Mouse (Mus musculus): ENCODE data around the gene Map3k20. TPM values are rescaled to one million over a fixed set of nuclear protein-coding genes. Genes with fewer than 3 reads are reported as not detected.
A peak's percentile ranks its signal among the peaks of the same experiment; 100 is the strongest.

Gene Map3k20
- polyA plus RNA-seq, 2 experiments, result 5.6 to 7.5 TPM

- no peaks in the 10 kb centered on the region for H3K27me3 ChIP-seq (ENCODE audit: control insufficient read depth, insufficient read depth, low read length)
- H3K27ac ChIP-seq, result peak overlapping the region; percentile 88
- H3K4me3 ChIP-seq (ENCODE audit: insufficient read depth in 1 of 2, low read depth in 2 of 2, low read length in 2 of 2), result peak overlapping the region in 1 of 2 experiments; percentile 78; a peak in 2 of 4 replicates
- H3K36me3 ChIP-seq (replicated peaks; ENCODE audit: control insufficient read depth, insufficient read depth, low read depth), result peaks cover 9% of the 10 kb centered on the region
- TF ChIP-seq CTCF (IDR thresholded peaks at IDR 0.05; ENCODE audit: low read depth), result no peak
- WGBS (ENCODE audit: insufficient replicate concordance), result 30% methylated on average over 7 of the region's 7 CpGs
- H3K9me3 ChIP-seq (ENCODE audit: control insufficient read depth, low read length), result no peaks in the 10 kb centered on the region
- peak overlapping the region; percentile 95 for H3K4me2 ChIP-seq (ENCODE audit: low read depth)
- peaks cover 18 to 40% of the 10 kb centered on the region in 2 experiments for H3K4me1 ChIP-seq (replicated peaks; ENCODE audit: control insufficient read depth in 2 of 2, insufficient read depth in 2 of 2, low read length in 1 of 2)
- ATAC-seq (ENCODE audit: insufficient read depth), result no peak
- H3K9ac ChIP-seq (replicated peaks), result peak overlapping the region; percentile 91
- DNase-seq (ENCODE audit: low read depth in 3 of 3, low spot score in 3 of 3), result no peak
Observed at GRCm38 (mm10) chr2:72474531-72475287, 189.3 kb downstream of the Map3k20 start.

- no peak for TF ChIP-seq EP300 (IDR thresholded peaks at IDR 0.05; ENCODE audit: low read depth)
- TF ChIP-seq CTCF (IDR thresholded peaks at IDR 0.05; ENCODE audit: low read depth), result no peak
- Histone ChIP-seq H3K4me2 (ENCODE audit: low read depth) (peak overlapping the region; percentile 95), H3K27ac (peak overlapping the region; percentile 88), H3K9me3 (ENCODE audit: control insufficient read depth, low read length) (no peaks in the 10 kb centered on the region), H3K36me3 (replicated peaks; ENCODE audit: control insufficient read depth, insufficient read depth, low read depth) (peaks cover 16% of the 10 kb centered on the region), H3K4me1 (replicated peaks; ENCODE audit: control insufficient read depth in 2 of 2, insufficient read depth in 2 of 2, low read length in 1 of 2) (peaks cover 18 to 42% of the 10 kb centered on the region in 2 experiments), H3K9ac (replicated peaks) (peak overlapping the region; percentile 91), H3K27me3 (ENCODE audit: control insufficient read depth, insufficient read depth, low read length) (no peaks in the 10 kb centered on the region), H3K4me3 (ENCODE audit: insufficient read depth in 1 of 2, low read depth in 2 of 2, low read length in 2 of 2) (peak overlapping the region; percentile 78 to 89)
- ATAC-seq (ENCODE audit: insufficient read depth) (no peak; the same call in 1 of the 2 replicates), DNase-seq (ENCODE audit: low read depth in 3 of 3, low spot score in 3 of 3) (no peak)
- WGBS (ENCODE audit: insufficient replicate concordance), result 0% methylated on average over 7 of the region's 7 CpGs
Observed at GRCm38 (mm10) chr2:72475423-72475796, 190.0 kb downstream of the Map3k20 start.

GRCm38 (mm10) chr2:72475797-72476485 lies 190.5 kb downstream of the Map3k20 start, which contains the start of gene Cdca7:
TSS of gene Cdca7 (plus strand) at chr2:72476159.
- Histone ChIP-seq H3K4me2 (ENCODE audit: low read depth) (peak within 1 kb of the TSS; percentile 95), H3K27me3 (ENCODE audit: control insufficient read depth, insufficient read depth, low read length) (no peaks in the 10 kb centered on the region), H3K4me3 (ENCODE audit: insufficient read depth in 1 of 2, low read depth in 2 of 2, low read length in 2 of 2) (peak within 1 kb of the TSS; percentile 78 to 89), H3K27ac (peak within 1 kb of the TSS; percentile 88), H3K4me1 (replicated peaks; ENCODE audit: control insufficient read depth in 2 of 2, insufficient read depth in 2 of 2, low read length in 1 of 2) (peaks cover 18 to 42% of the 10 kb centered on the region in 2 experiments), H3K9me3 (ENCODE audit: control insufficient read depth, low read length) (no peaks in the 10 kb centered on the region), H3K9ac (replicated peaks) (peak within 1 kb of the TSS; percentile 91), H3K36me3 (replicated peaks; ENCODE audit: control insufficient read depth, insufficient read depth, low read depth) (peaks cover 22% of the 10 kb centered on the region)
- DNase-seq (ENCODE audit: low read depth in 3 of 3, low spot score in 3 of 3), result peak; percentile 62 to 75 (median 68)
- TF ChIP-seq CTCF (IDR thresholded peaks at IDR 0.05; ENCODE audit: low read depth) (no peak), EP300 (IDR thresholded peaks at IDR 0.05; ENCODE audit: low read depth) (peak; percentile 94)
- 0% methylated on average over 58 of the region's 58 CpGs for WGBS (ENCODE audit: insufficient replicate concordance)
- ATAC-seq (ENCODE audit: insufficient read depth), result peak; percentile 86

GRCm38 (mm10) chr2:72476486-72477211 lies 191.2 kb downstream of the Map3k20 start:
- H3K4me2 ChIP-seq (ENCODE audit: low read depth), result peak overlapping the region; percentile 95
- H3K4me1 ChIP-seq (replicated peaks; ENCODE audit: control insufficient read depth in 2 of 2, insufficient read depth in 2 of 2, low read length in 1 of 2), result peaks cover 18 to 41% of the 10 kb centered on the region in 2 experiments
- H3K9ac ChIP-seq (replicated peaks), result peak overlapping the region; percentile 91
- no peaks in the 10 kb centered on the region for H3K9me3 ChIP-seq (ENCODE audit: control insufficient read depth, low read length)
- peaks cover 29% of the 10 kb centered on the region for H3K36me3 ChIP-seq (replicated peaks; ENCODE audit: control insufficient read depth, insufficient read depth, low read depth)
- TF ChIP-seq CTCF (IDR thresholded peaks at IDR 0.05; ENCODE audit: low read depth) (no peak), EP300 (IDR thresholded peaks at IDR 0.05; ENCODE audit: low read depth) (no peak)
- WGBS (ENCODE audit: insufficient replicate concordance), result under 1% methylated on average over 53 of the region's 53 CpGs
- peak overlapping the region; percentile 88 for H3K27ac ChIP-seq
- H3K27me3 ChIP-seq (ENCODE audit: control insufficient read depth, insufficient read depth, low read length), result no peaks in the 10 kb centered on the region
- ATAC-seq (ENCODE audit: insufficient read depth) (peak; percentile 58), DNase-seq (ENCODE audit: low read depth in 3 of 3, low spot score in 3 of 3) (peak in 2 of 3 experiments; percentile 14 to 24)
- H3K4me3 ChIP-seq (ENCODE audit: insufficient read depth in 1 of 2, low read depth in 2 of 2, low read length in 2 of 2), result peak overlapping the region; percentile 78 to 89

All from liver, embryonic 14.5 days (tissue).